Mouse (Mus musculus) liver (tissue): ENCODE results near the gene Sf3b4.
"Not testable (repeated sequence)": the region's sequence is repeated elsewhere in the genome, so short reads cannot be mapped to it uniquely, and the experiment has no call there.

Source experiments
- DNase-seq: peaks from one replicate; pipeline ENCODE4 v3.0.0-alpha.2; 2020; ENCODE audit warnings: mixed read lengths

Gene Sf3b4

GRCm38 (mm10) chr3:96172197-96173178 is at the start of gene Sf3b4:
Sf3b4 (plus strand) TSS chr3:96172332.
- DNase-seq = peak; percentile 94

DNA sequence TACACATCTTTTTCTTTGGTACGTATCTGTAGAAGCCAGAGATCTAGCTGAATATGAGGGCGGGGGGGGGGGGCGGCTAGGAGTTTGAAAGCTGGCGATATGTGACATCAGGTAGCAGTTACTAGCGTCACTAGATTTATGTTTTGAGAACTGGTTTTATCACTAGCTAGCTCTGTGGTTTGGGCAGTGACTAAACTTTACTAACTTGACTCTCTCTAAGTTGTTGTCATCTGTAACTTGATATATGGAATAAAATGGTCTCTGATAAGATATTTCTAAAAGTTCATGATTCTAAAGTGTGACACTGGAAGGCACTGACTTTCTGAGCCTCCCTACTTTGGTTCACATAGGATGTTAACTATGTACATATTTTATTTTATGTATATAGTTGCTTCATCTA is 47.9 kb upstream of the Sf3b4 start:
- DNase-seq = no peak

DNA sequence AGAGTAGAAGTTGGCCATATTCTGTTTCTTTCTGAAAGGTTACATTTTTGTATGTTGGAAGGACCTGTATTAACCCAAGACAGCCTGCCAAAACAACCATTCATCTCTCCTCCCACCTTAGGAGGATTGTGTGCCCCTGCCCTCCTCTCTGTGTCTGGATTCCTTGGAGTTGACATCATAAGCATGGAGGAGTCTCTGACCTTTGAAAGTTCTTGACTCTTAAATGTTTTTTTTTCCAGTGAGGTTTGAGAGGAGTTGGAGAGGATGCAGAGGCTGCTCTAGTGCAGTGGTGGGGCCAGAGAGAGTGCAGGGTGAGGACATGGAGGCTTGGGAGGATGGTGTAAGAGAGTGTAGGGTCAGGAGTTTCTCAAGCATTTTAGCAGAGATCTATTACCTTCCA is 44.0 kb upstream of the Sf3b4 start:
- DNase-seq = no peak

DNA sequence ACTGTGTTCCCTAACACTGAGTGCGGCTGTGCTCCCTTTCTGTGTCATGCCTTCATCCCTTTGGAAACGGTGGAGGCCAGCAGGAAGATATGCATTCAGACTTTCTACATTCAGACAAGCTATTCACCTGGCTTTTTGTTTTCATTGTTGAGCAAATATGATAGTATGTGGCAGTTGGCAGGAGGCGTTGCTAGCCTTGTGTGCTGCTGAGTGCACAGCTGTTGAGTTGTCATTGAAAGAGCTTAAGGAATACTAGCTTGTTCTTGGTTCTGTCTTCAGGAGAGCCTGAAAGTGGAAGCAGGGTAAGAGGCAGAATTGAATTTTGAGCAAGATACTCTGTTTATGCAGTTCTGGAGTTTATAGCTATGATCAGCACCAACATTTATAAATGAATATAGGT is 39.7 kb upstream of the Sf3b4 start:
- DNase-seq = no peak

DNA sequence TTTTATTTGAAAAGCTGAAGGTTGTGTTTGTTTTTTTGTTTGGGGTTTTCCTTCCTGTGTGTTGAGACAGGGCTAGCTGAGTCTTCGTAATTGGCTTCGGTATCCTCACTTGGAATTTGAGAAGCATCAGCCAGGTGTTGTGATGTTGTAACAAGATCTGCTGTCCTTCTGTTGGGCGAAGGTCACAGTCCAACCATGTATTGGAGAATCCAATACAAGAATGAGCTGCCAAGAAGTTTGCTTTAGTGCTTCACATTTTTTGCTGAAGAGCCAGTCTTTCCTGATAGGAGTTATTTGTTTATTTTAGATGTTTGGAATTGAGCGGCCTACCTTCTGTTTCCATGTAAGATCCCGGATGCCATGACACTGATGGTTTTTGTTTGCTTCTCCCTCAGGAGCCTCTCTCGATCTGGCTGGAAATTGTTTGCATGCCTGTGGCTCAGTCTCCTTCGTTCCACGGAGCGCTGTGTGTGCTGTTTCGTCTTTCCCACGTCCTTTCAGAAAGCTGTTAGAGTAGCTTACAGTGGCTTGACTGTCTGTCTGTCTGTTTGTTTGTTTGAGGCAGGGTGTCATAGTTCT is 38.7 kb upstream of the Sf3b4 start:
- no peak for DNase-seq

DNA sequence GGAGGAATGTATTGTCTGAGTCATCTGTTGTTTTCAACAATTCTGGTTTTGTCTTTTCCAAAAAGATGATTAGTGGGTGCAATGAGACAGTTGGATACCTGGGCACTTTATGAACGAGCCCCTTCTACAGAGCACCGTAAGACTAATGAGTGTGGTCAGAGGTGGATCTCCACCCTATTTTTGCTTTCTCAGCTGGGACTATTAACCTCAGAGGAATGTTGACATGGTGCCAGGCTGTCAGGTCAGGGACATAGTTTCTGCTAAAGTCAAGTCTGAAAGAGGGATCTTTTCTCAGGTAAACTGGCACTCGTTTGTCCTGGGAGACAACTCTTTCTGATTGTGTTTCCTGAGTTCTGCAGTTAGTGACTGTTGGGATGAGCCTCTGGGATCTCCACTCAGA is 37.1 kb upstream of the Sf3b4 start:
- no peak for DNase-seq

DNA sequence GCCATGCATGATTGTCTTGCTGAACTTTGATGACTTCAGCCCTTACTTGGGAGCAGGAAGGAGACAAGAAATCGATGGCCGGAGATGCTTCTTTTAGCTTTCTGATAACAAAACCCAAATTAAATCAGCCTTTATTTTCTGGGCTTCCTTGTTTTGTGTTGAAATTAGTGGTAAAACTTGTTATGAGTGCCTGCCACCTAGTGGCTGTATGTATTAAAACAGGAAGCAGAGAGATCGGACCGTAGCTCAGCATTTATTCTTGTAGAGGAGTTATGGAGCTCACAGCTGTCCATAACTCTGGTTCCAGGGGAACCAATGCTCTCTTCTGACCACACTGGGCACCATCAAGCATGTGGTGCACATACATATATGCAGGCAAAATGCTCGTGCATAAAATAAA is 24.2 kb upstream of the Sf3b4 start:
- no peak for DNase-seq

GRCm38 (mm10) chr3:96151836-96152235 is 20.3 kb upstream of the Sf3b4 start:
- DNase-seq = no peak

GRCm38 (mm10) chr3:96152611-96153010 is 19.5 kb upstream of the Sf3b4 start:
- no peak for DNase-seq

- no peak for DNase-seq
Measured at GRCm38 (mm10) chr3:96155501-96155900, 16.6 kb upstream of the Sf3b4 start.

GRCm38 (mm10) chr3:96159820-96160219 is 12.3 kb upstream of the Sf3b4 start:
- no peak for DNase-seq

DNA sequence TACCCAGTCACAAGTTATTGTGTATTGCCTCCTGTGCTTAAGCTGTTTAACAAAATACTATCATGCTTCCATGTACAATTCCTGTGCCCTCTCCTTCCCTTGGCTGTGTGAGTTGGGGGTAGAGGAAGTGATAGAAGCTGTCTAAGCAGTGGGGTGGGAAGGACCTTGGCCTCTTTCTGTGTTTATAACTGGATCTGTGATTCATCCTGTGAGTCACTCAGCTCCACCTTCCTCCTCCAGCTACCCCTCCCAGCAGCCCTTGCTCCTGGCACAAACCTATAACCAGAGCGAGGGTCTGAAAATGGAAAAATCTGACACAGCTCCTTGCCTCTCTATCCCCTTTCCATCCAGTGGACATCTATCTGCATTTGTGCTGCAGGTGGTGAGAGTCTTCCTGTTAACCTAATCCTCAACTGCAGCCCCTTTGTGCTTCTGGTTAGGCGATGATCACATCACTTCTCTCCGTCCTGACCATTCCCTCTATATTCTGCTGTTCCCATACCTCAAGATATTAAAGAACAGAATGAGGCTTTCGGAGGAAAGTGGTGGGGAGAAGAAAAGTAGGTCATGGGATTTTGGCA is 11.8 kb upstream of the Sf3b4 start:
- DNase-seq = no peak

DNA sequence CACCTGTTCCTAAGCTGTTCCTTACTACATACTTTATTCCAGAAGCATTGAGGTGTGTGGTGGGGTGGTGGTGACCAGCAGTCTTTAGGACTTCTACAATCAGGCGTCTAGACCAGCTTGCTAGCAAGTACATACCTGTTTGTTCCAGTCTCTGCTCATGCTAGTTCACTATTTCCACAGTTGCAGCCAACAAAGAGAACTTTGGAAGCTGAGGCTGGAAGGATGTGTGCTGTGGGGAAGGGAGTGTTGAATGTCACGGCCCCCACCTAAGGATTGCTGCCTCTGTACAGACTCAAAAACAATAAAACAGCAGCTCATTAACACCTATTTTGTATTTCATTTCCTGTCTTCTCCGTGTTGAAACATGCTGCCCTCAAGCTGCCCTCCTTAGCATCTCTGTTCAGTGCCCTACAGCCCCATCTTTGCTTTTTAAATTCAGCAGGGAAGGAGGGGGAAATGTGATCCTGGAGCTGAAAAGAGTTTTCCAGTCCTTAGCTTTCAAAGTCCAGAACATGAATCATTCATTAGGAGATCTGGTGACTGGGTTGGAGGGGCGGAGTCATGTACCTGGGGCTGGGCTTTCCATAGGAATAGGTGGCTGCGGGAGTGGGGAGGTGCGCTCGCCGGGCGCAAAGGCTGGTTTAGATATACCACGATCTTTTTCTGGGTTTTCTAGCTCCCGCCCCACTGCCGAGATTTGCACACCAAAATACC is 11.2 kb upstream of the Sf3b4 start:
- DNase-seq = peak; percentile 68

- no peak for DNase-seq
Measured at GRCm38 (mm10) chr3:96161869-96162840, 10.0 kb upstream of the Sf3b4 start, which contains the start of gene Mtmr11. Mtmr11 (plus strand) TSS chr3:96162004.

DNA sequence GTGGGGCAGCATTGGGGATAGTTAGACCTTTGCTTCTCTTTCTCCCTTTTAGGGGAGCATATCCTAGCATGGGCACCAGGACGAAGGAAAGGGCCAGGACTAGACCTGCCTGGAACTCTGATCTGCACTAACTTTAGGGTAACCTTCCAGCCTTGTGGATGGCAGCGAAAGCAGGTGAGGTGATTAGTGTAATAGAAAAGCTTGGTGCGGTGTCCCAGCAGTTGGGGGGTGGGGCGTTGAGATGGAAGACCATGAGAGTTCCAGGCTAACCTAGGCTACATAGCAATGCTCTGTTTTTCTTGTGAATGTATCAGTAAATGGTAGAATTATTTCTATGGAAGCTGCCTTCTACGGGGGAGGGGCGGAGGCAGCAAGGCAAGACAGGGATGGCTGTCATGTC is 9.1 kb upstream of the Sf3b4 start:
- DNase-seq = no peak

GRCm38 (mm10) chr3:96168466-96169158 is 3.5 kb upstream of the Sf3b4 start:
- no peak for DNase-seq

DNA sequence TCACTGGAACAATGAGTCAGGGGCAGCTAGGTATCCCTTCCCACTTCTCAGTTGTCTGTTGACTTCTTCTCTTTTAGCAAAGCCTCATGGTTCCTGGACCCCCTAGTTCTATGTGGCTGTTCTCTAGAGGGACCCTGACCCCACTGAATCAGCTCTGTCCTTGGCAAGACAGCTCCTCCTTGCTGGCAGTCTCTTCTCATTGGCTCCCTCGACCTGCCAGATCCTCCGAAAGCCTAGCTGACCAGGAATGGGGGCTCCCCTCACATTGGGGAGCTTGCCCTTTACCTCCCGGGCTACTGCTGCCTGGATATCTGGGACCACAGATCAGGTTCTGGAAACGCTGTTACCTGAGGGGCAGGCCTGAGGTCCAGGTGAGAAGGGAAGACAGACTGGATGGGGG is 1.9 kb upstream of the Sf3b4 start:
- no peak for DNase-seq

- DNase-seq = no peak
Measured at GRCm38 (mm10) chr3:96170976-96171545, 1.1 kb upstream of the Sf3b4 start.

DNA sequence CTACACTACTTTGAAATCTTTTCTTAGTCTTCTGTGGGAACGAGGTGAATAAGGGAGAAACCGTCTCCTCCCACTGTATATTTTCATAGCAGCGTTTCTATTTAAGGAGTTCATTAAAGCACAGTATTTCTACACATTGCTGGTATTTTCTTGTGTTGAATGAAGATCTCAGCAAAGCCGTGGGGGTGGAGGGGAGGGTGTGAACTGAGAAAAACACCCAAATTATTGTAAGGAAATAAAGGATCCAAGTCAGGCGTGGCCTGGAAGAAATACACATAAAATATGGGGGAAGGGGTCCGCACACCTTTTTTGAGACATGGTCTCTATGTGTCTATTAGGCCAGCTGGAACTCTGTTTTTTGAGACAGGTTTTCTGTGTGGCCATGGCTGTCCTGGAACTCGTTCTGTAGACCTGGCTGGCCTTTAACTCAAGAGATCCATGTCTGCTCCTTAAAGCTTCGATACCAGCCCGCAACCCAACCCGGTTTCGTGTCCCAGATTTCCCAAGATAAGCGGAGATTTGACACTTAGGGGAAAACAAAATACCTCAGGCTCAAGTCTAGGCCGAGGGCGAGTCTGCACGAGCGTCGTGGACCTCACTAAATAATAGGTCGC is 442 bp upstream of the Sf3b4 start:
- no peak for DNase-seq

DNA sequence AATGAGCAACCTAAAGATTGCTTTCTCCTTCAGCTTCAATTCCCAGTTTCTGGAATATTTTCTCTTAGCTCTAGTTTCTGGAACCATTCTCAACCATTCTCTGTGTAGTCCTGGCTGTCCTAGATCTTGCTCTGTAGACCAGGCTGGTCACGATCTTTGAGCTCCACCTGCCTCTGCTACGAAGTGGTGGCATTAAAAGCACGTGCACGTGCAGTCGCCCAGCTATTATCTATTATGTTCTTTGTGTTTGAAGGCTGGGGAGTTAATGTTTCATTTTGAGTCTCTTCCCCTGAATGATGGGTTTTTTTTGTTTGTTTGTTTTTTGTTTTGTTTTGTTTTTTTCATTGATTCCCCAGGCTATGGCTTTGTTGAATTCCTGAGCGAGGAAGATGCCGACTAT is 1.1 kb downstream of the Sf3b4 start:
- no peak for DNase-seq

GRCm38 (mm10) chr3:96174042-96174441 is 1.9 kb downstream of the Sf3b4 start:
- not testable (repeated sequence) for DNase-seq
